Mouse (Mus musculus): ENCODE data around the gene Ak1. TPM values are rescaled to one million over a fixed set of nuclear protein-coding genes. Genes with fewer than 3 reads are reported as not detected.

The Ak1 gene
- polyA plus RNA-seq (2012), result 0.63 and 0.94 TPM in 2 replicates

- no peak for TF ChIP-seq GATA1 (IDR thresholded peaks at IDR 0.05; ENCODE audit: low read length)
These were observed at the start of gene Ak1 for GRCm38 (mm10) chr2:32621517-32621859. TSS of gene Ak1 (plus strand) at chr2:32621758.

GRCm38 (mm10) chr2:32572196-32572595, 49.4 kb upstream of the Ak1 start:
- no peak for TF ChIP-seq GATA1 (IDR thresholded peaks at IDR 0.05; ENCODE audit: low read length)

GRCm38 (mm10) chr2:32574497-32574896, 47.1 kb upstream of the Ak1 start, which contains the start of gene Pip5kl1:
TSS of gene Pip5kl1 (plus strand) at chr2:32574797.
- TF ChIP-seq GATA1 (IDR thresholded peaks at IDR 0.05; ENCODE audit: low read length), result no peak

GRCm38 (mm10) chr2:32574901-32575585, 46.5 kb upstream of the Ak1 start:
- TF ChIP-seq GATA1 (IDR thresholded peaks at IDR 0.05; ENCODE audit: low read length), result no peak

- TF ChIP-seq GATA1 (IDR thresholded peaks at IDR 0.05; ENCODE audit: low read length), result no peak
These were observed 45.9 kb upstream of the Ak1 start, which contains the start of gene 9430097D07Rik for GRCm38 (mm10) chr2:32575586-32576160. TSS of gene 9430097D07Rik (minus strand) at chr2:32575684.

- TF ChIP-seq GATA1 (IDR thresholded peaks at IDR 0.05; ENCODE audit: low read length), result no peak
These were observed 45.0 kb upstream of the Ak1 start for GRCm38 (mm10) chr2:32576532-32576931.

GRCm38 (mm10) chr2:32578146-32579046, 43.2 kb upstream of the Ak1 start:
- TF ChIP-seq GATA1 (IDR thresholded peaks at IDR 0.05; ENCODE audit: low read length), result no peak

- no peak for TF ChIP-seq GATA1 (IDR thresholded peaks at IDR 0.05; ENCODE audit: low read length)
These were observed 40.0 kb upstream of the Ak1 start for GRCm38 (mm10) chr2:32581450-32582095.

- TF ChIP-seq GATA1 (IDR thresholded peaks at IDR 0.05; ENCODE audit: low read length), result no peak
These were observed 38.4 kb upstream of the Ak1 start for GRCm38 (mm10) chr2:32582830-32583799.

- no peak for TF ChIP-seq GATA1 (IDR thresholded peaks at IDR 0.05; ENCODE audit: low read length)
These were observed 36.3 kb upstream of the Ak1 start for GRCm38 (mm10) chr2:32585149-32585714.

- no peak for TF ChIP-seq GATA1 (IDR thresholded peaks at IDR 0.05; ENCODE audit: low read length)
These were observed 34.6 kb upstream of the Ak1 start, which contains the start of gene St6galnac4 for GRCm38 (mm10) chr2:32586871-32587351. TSS of gene St6galnac4 (plus strand) at chr2:32587095.

GRCm38 (mm10) chr2:32587731-32588321, 33.7 kb upstream of the Ak1 start:
- TF ChIP-seq GATA1 (IDR thresholded peaks at IDR 0.05; ENCODE audit: low read length), result no peak

- TF ChIP-seq GATA1 (IDR thresholded peaks at IDR 0.05; ENCODE audit: low read length), result no peak
These were observed 32.3 kb upstream of the Ak1 start for GRCm38 (mm10) chr2:32589213-32589795.
